In genomic region chr6:3384115-3384791, GRCm38 (mm10) we compare ENCODE assay signal across 7 mouse cellular contexts. TPM values are rescaled to one million over a fixed set of nuclear protein-coding genes. Genes with fewer than 3 reads are reported as not detected.
DNase-seq lines count a peak whose midpoint lies in the region; ATAC-seq and TF ChIP-seq lines count a peak whose summit lies in the region.
"Not testable (repeated sequence)": the region's sequence is repeated elsewhere in the genome, so short reads cannot be mapped to it uniquely, and the experiment has no call there.

No protein-coding gene starts in this region.

- not testable (repeated sequence) for H3K27me3 ChIP-seq in embryonic facial prominence, embryonic 15.5 days; heart, embryonic 12.5 days (replicated peaks); liver, postnatal 0 days (ENCODE audit: insufficient read depth, low read length)

- H3K36me3 ChIP-seq in embryonic facial prominence, embryonic 15.5 days; heart, embryonic 12.5 days; liver, postnatal 0 days (replicated peaks; ENCODE audit: insufficient read depth, low read length): not testable (repeated sequence)

- peak; percentile 57 for DNase-seq in kidney, adult 9 months
- peak; percentile 53 to 69 for DNase-seq in kidney, postnatal 36 days
- DNase-seq in liver, postnatal 0 days, result not testable (repeated sequence)

- peak; percentile 76; the same call in 1 of the 2 replicates for ATAC-seq in embryonic facial prominence, embryonic 15.5 days (ENCODE audit: insufficient number of reproducible peaks, low FRiP score, low TSS enrichment, low read depth)
- peak; percentile 59; the same call in 1 of the 2 replicates for ATAC-seq in heart, embryonic 12.5 days (ENCODE audit: insufficient number of reproducible peaks, low FRiP score)
- ATAC-seq in inflammation-experienced regulatory T-cells, adult 6 months, result peak; percentile 58
- peak; percentile 70 for ATAC-seq in liver, postnatal 0 days
- peak; percentile 87 for ATAC-seq in megakaryocyte progenitor cell, adult 5-6 weeks (replicated peaks; ENCODE audit: poor library complexity)

- H3K27ac ChIP-seq in embryonic facial prominence, embryonic 15.5 days (replicated peaks); heart, embryonic 12.5 days (ENCODE audit: poor library complexity, severe bottlenecking); liver, postnatal 0 days (ENCODE audit: low read depth): not testable (repeated sequence)

- TF ChIP-seq EP300 in liver, postnatal 0 days (IDR thresholded peaks at IDR 0.05; ENCODE audit: low read depth), result not testable (repeated sequence)

- H3K4me3 ChIP-seq in embryonic facial prominence, embryonic 15.5 days (replicated peaks); heart, embryonic 12.5 days; liver, postnatal 0 days (ENCODE audit: low read depth, low read length): not testable (repeated sequence)

- H3K9me3 ChIP-seq in embryonic facial prominence, embryonic 15.5 days (replicated peaks); heart, embryonic 12.5 days (replicated peaks); liver, postnatal 0 days (ENCODE audit: low read length): not testable (repeated sequence)

- not testable (repeated sequence) for H3K9ac ChIP-seq in embryonic facial prominence, embryonic 15.5 days; heart, embryonic 12.5 days; liver, postnatal 0 days (replicated peaks)

- H3K4me1 ChIP-seq in embryonic facial prominence, embryonic 15.5 days; heart, embryonic 12.5 days (replicated peaks); liver, postnatal 0 days (ENCODE audit: insufficient read depth): not testable (repeated sequence)

- whole genome bisulfite sequencing in embryonic facial prominence, embryonic 15.5 days, result 12% methylated on average over 1 of the region's 4 CpGs
- WGBS in heart, embryonic 12.5 days, result 15% methylated on average over 1 of the region's 4 CpGs
- 10% methylated on average over 1 of the region's 4 CpGs for WGBS in liver, postnatal 0 days (ENCODE audit: insufficient replicate concordance)

- not testable (repeated sequence) for TF ChIP-seq CTCF in liver, postnatal 0 days (IDR thresholded peaks at IDR 0.05; ENCODE audit: low read depth)

- H3K4me2 ChIP-seq in embryonic facial prominence, embryonic 15.5 days (replicated peaks); heart, embryonic 12.5 days; liver, postnatal 0 days (ENCODE audit: low read depth, low read length): not testable (repeated sequence)

RNA-seq across cellular contexts. Expression of gene Samd9l, which starts 15.1 kb away (rescaled TPM):
- polyA plus RNA-seq in embryonic facial prominence, embryonic 15.5 days (2015; fragmentation: Nextera tagmentation; extraction: Ambion mirVana), result 2.0 and 2.3 TPM in 2 replicates
- 1.7 and 1.8 TPM in 2 replicates for polyA plus RNA-seq in heart, embryonic 12.5 days (2016; fragmentation: Nextera tagmentation; extraction: Ambion mirVana)
- polyA plus RNA-seq in inflammation-experienced regulatory T-cells, adult 6 months (2017; shearing (Covaris generic)), result 100 to 1,000 TPM in 2 of 3 experiments, 10 to 100 TPM in 1; 96.9 to 154 (median 134) TPM
- polyA plus RNA-seq in liver, postnatal 0 days (2015; fragmentation: Nextera tagmentation; extraction: Ambion mirVana), result 3.8 and 4.5 TPM in 2 replicates
- 14.3 and 16.2 TPM in 2 replicates for total RNA-seq in megakaryocyte progenitor cell, adult 5-6 weeks (2015)
- total RNA-seq in megakaryocyte progenitor cell, adult 5-6 weeks (2017), result 15.4 and 16.6 TPM in 2 replicates

Comparison
In these comparisons a context has a peak if more than half of its experiments do, and no peak if none do; other contexts are left out.
1. RNA of gene Samd9l, which starts 15.1 kb away (polyA plus RNA-seq): 96.9 to 154 TPM in inflammation-experienced regulatory T-cells, adult 6 months; 3.8 to 4.5 TPM in liver, postnatal 0 days, 2.0 to 2.3 TPM in embryonic facial prominence, embryonic 15.5 days and 1.7 to 1.8 TPM in heart, embryonic 12.5 days; every median in the first group is over 10 times any median in the second.
2. Peak in every context shown above with its lines, with median percentiles within 50 percentile points of each other: ATAC-seq.